Mouse (Mus musculus) bone marrow, adult 2 months (tissue): ENCODE results near the gene Col8a2. TPM values are rescaled to one million over a fixed set of nuclear protein-coding genes. Genes with fewer than 3 reads are reported as not detected.

Experiments used
- H3K27ac ChIP-seq: fragments of 200-500 bp; 2 replicates; pipeline ENCODE4 v1.5.1; 2012; ENCODE audit warnings: low read depth, mild to moderate bottlenecking, control low read depth, inconsistent platforms, low read length; ENCODE audit not compliant: control insufficient read depth, poor library complexity, insufficient read depth
- H3K4me1 ChIP-seq: fragments of 200-500 bp; 2 replicates; pipeline ENCODE4 v1.6.1; 2011; ENCODE audit warnings: low read length; ENCODE audit not compliant: control insufficient read depth, insufficient read depth
- H3K4me3 ChIP-seq: fragments of 200-500 bp; replicated peaks from 2 replicates; pipeline ENCODE3; 2011; ENCODE audit warnings: mild to moderate bottlenecking, low read depth, low read length, control low read depth; ENCODE audit not compliant: control insufficient read depth
- CTCF ChIP-seq: fragments of 200-500 bp; IDR thresholded peaks from 2 replicates; pipeline ENCODE4 v1.5.1; 2011; ENCODE audit warnings: low read length, control low read depth; ENCODE audit not compliant: control insufficient read depth, insufficient read depth
- POLR2A ChIP-seq: fragments of 200-500 bp; IDR thresholded peaks from 2 replicates; pipeline ENCODE4 v1.6.1; 2011; ENCODE audit warnings: low read depth, mild to moderate bottlenecking, control low read depth, low read length, borderline replicate concordance; ENCODE audit not compliant: control insufficient read depth
- WGBS: fragments of 180-500 bp; shearing (Covaris S2); methylation state at CpG from one replicate; pipeline ENCODE4 v1.1.7; 2018; 5-methylcytosine and 5-hydroxymethylcytosine counted together
- polyA plus RNA-seq: library from polyadenylated mRNA; stranded (reverse); fragments of >200 nt; gene quantifications from 2 replicates; pipeline ENCODE4 v1.2.4, GENCODE M21; 2011; ENCODE audit warnings: low replicate concordance; ENCODE audit not compliant: missing spikeins, insufficient read depth, insufficient read length

Col8a2 gene
- polyA plus RNA-seq, 1 experiment: 0.57 TPM

DNA sequence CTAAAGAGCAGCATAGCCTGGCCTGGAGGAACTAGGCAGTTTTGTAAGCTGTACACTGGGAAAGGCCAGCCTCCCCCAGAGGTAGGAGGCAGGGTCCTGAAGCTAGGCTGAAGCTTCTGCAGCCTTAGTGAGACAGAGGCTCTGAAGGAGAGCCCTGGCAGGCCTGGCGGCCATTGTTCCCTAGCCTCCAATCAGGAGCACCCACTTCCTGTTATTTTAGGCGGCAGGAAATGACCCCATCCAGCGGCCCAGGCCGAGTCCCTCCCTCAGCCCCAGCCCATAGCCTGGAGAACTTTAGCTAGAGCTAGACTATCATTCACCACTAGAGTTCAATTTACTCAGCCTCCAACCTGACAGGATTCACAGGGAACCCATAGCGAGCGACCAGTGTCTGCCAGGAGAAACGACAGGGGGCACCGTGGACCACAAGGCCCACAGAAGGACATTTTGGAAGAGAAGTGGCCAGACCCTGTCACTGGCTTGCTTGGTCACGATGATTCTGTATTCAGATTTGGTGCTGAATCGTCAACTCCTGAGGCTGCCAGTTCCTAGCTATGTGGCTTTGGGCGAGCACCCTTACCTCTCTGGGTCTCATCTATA, 34.8 kb upstream of the Col8a2 start:
- peak overlapping the region; percentile 12; the same call in 1 of the 2 replicates for H3K27ac ChIP-seq
- no peak overlapping the region for H3K4me3 ChIP-seq
- no peak for TF ChIP-seq CTCF
- no peak for TF ChIP-seq POLR2A
- peaks cover 3% of the 10 kb centered on the region; the same call in 1 of the 2 replicates for H3K4me1 ChIP-seq
- 30% methylated on average over 11 of the region's 11 CpGs for WGBS

DNA sequence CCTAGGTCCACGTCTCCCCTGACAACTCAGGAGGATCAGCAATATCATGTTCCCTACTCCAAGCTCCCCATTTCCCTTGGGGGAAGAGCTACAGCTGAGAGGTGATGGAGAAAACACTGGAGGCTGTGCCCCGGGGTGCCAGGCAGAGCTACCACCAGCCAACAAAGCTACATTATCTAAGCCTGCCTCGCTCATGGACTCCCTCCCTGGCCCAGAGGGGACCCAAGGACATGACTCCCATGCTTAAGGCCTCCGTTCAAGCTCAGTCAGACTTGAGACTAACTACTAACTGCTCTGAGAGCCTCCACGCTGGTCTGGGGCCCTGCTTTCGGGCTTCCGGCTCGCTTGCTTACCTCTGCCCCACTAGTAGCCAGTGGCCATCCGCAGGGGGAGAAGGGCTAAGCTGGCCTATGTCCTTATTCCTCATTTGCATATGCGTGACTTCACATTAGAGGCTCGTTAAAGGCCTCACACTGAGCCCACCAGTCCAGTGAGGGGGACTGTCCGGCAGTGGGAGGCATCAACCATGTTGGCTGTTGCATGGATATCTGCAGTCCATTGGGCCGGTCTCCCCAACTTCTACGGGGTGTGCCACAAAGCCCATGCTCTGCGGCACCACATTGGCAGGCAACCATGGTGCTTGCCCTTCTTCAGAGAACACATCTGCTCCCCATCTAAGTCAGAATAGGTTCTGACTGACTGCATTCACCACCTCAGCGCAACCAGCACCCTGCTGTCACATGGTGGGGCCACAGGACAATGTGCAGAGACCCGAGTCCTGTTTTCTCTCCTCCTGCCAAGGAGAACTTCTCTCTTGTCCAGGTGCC, 34.0 kb upstream of the Col8a2 start:
- no peak for TF ChIP-seq CTCF
- TF ChIP-seq POLR2A: no peak
- no peak overlapping the region for H3K4me3 ChIP-seq
- peaks cover 8% of the 10 kb centered on the region for H3K4me1 ChIP-seq
- peak overlapping the region; percentile 12; the same call in 1 of the 2 replicates for H3K27ac ChIP-seq
- 89% methylated on average over 17 of the region's 17 CpGs for WGBS

DNA sequence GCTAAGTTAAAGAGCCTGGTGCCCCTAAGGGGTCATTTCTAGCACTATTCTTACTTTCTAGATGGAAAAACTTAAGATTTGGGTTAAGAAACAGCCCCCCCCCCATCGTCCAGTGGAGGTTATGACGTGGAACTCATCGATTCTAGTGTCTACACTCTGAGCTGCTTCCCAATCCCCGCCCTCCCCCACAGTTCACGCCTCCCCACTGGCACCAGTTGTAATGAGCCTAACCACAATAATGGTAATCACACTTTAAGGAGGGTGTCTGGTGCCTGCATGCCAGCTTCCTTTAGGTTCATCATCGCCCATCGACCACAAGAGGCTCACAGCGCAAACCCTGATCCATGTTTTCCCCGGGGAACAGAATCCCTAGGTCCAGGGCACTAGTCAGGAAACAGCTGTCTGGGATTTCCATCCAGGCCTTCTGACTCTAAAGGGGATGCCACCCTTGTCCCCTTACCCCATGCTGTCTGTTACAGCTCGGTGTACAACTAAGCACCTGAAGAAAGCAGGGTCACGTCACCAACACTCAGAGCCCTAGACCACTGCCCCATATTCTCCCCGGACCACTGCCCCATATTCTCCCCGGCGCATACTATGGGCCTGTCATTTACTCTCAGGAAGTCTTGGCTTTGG, 32.8 kb upstream of the Col8a2 start:
- Histone ChIP-seq H3K4me3 (no peak overlapping the region), H3K4me1 (peaks cover 8% of the 10 kb centered on the region), H3K27ac (no peak overlapping the region)
- TF ChIP-seq CTCF: no peak
- TF ChIP-seq POLR2A: no peak
- 46% methylated on average over 14 of the region's 14 CpGs for WGBS

DNA sequence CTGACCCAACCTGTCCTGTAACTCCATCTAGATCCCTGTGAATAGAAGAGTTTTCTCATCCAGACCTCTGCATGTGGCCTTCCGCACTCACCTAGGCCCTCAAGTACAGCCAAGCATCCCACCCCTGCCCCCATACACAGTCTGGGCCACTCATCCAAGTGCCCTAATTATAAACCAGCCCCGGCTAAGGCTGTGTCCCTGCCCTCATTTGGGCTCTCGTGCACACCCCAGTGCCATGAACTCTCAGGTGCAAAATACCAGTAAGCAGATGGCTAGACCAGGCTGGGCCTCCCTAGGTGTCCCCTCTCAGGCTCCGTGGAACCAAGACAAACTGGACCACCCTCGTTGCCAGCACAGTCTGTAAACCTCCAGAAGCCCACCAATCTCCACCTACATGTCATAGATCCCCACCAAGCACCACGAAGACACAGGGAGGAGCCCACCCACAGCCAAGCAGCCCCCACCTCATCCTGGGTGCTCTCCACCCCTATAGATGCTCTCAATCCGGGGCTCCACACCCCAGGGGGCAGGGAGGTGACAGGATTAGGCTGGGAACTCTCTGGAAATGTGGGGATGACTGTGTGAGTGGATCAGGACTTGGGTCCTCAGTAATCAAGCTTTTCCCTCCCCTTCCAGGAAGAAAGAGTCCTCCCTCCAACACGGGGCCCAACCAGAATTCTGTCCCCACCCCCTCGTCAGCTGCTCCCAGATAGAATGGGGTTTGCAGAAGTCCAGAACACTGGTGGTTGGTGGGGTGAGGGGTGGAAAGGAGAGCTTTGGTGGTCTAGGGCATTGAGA, 32.1 kb upstream of the Col8a2 start:
- no peak overlapping the region for H3K27ac ChIP-seq
- TF ChIP-seq POLR2A (no peak), CTCF (no peak)
- peak overlapping the region; percentile 59 for H3K4me3 ChIP-seq
- peaks cover 10% of the 10 kb centered on the region for H3K4me1 ChIP-seq
- 46% methylated on average over 9 of the region's 9 CpGs for WGBS

DNA sequence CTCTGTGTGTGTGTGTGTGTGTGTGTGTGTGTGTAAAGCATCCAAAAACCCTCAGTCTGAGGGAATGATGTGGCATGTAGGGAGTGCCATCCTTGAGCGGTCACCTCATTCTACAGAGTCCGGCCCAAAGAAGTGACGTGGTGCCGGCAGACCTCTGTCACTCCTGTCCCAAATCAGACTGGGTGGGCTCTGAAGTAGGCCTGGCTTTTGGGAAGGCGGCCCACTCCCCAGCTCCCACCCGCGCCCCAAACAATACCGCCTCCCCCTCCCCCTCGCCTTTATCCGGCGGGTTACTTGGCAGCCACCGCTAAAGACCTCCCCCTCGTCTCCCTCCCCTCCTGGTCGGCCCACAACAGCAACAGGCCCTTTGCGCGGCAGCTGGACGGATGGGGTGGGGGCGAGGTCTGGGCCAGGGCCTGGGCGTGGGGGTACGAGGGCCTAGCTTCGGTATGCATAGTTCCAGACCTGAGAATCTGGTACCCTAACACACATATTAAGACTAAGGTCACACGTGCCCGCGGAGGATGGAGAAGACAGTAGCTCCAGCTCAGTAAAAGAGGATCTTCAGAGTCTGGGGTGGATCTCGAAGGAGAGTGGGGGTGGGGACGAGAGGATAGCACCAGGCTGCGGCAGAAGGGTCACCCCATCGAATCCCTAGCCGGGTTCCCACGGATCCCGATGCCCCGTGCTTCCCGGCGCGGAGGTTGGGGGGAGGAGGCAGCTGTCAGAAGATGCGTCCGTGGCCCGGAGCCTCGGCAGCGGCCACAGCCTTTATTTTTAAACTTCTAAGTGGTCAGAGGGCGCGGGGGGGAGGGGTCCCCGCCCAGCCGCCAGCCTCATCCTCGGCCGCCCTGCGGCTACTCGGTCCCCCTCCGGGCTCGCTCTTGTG, 31.2 kb upstream of the Col8a2 start:
- WGBS: 2% methylated on average over 50 of the region's 50 CpGs
- H3K27ac ChIP-seq: peak overlapping the region; percentile 92

DNA sequence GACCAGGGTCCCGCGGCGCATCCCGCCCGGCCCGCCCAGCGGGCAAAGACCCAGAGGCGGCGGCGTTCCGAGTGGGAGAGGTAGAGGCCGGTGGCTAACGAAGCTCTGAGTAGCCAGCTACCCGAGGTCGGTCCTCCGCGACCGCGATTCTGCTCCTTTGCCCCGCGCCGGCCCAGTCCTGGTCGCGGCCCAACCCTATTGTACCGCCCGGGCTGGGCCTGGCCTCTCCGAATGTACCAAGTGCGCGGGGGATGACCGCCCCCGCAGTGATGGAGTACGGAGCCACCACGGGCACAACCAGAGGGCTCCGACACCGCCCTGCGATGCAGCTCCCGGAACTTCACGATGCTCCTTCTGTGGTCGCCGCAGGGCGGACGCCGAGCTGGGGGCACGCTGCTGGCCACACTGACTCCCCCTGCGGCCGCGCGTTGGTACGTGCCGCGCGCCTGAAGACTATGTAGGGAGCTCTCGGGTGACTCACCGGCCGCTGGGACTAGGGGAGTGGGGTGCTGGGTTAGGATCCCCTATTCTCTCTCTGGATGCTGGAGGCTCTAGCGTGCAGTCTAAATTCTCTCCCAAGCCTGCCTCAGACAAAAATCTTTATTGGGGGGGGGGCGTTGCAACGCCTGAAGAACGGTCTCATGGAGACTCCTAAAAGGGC, 30.3 kb upstream of the Col8a2 start, which contains the start of gene Map7d1:
TSS of gene Map7d1 (minus strand) at position 213 of the 661 bp plus-strand sequence.
- peaks cover 10% of the 10 kb centered on the region for H3K4me1 ChIP-seq
- under 1% methylated on average over 59 of the region's 59 CpGs for WGBS
- TF ChIP-seq CTCF (no peak), POLR2A (peak; percentile 96)

More for the DNA sequence above, 31.2 kb upstream of the Col8a2 start:
- H3K4me1 ChIP-seq: peaks cover 10% of the 10 kb centered on the region
- TF ChIP-seq POLR2A (0 out of 2 replicates have a peak, but pooled peaks have one; percentile 18), CTCF (no peak)
- peak overlapping the region; percentile 59 for H3K4me3 ChIP-seq

More for the DNA sequence above, 30.3 kb upstream of the Col8a2 start, which contains the start of gene Map7d1:
- Histone ChIP-seq H3K27ac (peak within 1 kb of the TSS; percentile 92), H3K4me3 (peak within 1 kb of the TSS; percentile 60)
